Mouse (Mus musculus) right cerebral cortex, adult 18-20 months (tissue): ENCODE measurements at regions not wholly inside any gene's neighbourhood (a gene's known extent, or its start where the extent isn't known, plus 50 kb on each side); places are given as distances from the start of the nearest gene placed in this dataset.
A peak's percentile ranks its signal among the peaks of the same experiment; 100 is the strongest.
"Not testable (repeated sequence)": the region's sequence is repeated elsewhere in the genome, so short reads cannot be mapped to it uniquely, and the experiment has no call there.

Experiments used
- DNase-seq: peaks from one replicate; pipeline ENCODE4 v3.0.0; 2022; ENCODE audit warnings: mixed read lengths

DNA sequence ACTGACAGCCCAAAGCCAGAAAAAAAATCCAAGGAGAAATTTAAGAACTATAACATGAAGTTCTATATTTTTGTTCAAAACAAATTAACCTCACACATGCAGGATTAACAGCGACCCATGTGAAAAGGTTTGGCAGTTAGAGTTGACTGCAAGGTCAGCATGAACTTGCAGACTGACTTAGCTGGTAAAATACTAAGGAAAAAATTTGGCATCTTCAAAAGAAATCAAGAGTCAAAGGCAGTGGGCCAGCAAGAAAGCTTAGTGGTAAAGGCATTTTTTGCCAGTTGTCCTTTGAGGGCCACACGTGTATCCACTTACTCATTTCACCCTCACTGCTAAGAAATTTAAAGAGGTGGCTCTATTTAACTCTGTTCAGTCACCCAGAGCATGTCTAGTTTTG, 440.2 kb upstream of the Hsf2 start:
- no peak for DNase-seq

DNA sequence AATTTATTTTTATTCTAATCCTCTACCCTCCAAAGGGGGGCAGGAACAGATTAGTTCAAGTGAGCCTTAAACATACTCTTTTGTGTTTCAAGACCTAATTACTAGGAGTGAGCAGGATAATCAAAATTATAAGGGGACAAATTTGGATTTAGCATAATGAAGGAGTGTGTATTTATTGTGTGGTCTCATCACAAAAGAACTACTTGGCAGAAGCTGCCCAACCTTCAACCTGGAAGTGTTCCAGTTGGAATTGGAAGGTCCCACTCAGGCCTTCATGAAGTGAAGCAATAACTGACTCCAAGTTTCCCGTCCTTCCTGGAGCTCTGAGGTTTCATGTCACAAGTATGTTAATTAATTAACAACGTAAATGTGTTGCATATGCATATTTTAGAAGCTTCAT, 439.3 kb upstream of the Hsf2 start:
- no peak for DNase-seq

DNA sequence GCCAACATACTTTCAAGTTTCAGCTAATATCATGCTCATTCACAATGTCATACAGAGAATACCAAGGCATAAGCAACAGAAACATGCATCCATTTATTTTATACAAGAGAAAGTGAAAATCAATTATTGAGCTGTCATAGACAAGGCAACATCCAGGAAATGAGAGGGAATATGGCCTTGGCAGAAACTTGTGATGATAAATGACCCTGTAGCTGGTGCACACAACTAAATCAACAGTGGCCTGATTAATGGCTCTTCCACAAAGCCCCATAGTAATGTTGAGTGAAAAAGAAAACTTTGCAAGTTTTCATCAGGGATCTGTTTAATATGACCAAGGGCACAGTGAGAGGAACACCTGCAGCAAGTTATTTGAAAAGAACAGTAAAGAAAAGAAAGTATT, 438.5 kb upstream of the Hsf2 start:
- no peak for DNase-seq

DNA sequence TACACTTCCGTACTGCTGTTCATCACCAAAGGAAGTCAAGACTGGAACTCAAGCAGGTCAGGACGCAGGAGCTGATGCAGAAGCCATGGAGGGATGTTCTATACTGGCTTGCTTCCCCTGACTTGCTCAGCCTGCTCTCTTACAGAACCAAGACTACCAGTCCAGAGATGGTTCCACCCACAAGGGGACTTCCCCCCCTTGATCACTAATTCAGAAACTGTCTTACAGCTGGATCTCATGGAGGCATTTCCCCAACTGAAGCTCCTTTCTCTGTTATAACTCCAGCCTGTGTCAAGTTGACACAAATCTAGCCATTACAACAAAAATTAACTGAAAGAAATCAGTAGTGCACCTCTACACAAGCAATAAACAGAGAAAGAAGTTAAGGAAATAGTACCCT, 432.8 kb upstream of the Hsf2 start:
- DNase-seq: not testable (repeated sequence)

DNA sequence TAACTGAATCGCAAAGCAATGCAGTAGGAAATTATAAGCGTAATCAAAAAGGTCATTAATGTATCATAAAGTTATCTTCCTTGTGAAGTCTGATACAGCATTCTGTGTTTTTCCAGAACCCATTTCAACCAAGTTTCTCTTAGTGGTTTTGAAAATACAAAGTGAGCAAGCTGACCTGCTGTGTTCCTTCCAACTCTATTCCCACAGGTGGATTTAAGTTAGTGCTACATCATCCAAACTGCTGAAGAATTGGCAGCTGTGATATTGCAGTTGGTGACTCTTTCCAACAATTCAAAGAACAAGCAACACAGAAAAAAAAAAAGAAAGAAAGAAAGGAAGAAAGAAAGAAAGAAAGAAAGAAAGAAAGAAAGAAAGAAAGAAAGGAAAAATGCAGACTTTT, 396.1 kb upstream of the Hsf2 start:
- no peak for DNase-seq

DNA sequence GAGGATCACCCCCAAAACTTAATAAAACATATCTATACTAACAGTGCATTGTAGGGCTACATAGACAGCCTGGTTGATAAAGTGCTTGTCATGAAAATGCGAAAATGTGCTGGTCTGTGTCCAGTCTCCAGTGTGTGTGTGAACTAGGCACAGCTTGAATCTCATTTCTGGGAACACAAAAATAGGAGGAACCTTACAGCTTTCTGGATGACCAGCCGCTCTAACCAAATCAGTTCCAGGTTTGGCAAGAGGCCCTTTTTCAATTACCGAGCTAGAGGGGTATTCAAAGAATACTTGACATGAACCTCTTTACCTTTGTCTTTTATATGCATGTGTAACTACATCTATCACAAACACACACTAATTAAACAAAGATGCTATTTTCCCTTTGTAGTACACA, 390.3 kb upstream of the Hsf2 start:
- DNase-seq: no peak

DNA sequence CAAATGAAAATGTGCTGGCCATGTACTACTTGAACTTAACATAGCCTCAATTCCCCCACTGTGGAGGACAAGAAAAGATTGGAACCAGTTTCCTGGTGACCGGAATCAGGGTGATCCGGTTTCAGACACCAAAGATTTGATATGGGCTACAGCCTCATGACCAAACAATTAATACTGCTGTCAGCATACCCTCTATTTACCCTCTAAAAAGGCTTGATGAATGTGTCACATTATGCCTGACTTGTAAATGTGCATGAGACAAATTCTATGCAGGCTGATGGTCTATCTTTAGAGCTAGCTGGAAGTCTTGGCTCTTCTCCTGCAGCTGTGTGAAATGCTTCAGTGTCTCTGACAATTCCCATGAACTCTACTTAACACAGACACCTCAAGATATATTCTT, 372.8 kb upstream of the Hsf2 start:
- no peak for DNase-seq

DNA sequence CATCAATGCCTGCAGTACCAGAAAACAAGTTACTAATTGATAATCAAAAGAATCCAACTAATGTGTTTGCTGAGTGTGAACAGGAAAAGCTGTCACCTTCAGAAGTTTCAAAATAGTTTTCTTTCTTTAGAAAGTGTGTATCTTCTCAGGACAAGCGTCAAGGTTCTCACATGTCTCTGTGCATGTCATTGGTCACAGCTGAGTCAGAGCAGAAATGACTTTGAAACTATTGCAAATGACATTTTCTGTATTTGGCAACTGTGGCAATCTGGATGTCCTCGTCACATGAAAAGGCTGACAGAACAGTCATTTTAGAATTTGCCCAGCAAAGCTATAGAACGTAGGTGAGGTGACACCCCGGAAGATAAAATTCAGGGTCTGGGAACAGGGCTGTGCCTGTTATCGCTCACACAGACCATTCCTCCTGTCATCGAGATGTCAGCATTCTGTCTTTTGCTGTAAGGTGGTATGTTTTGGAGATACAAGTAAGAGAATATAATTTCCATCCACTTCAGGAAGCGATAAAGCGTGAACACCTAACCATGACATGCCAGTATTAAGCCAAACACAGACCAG, 371.4 kb upstream of the Hsf2 start:
- DNase-seq: no peak

DNA sequence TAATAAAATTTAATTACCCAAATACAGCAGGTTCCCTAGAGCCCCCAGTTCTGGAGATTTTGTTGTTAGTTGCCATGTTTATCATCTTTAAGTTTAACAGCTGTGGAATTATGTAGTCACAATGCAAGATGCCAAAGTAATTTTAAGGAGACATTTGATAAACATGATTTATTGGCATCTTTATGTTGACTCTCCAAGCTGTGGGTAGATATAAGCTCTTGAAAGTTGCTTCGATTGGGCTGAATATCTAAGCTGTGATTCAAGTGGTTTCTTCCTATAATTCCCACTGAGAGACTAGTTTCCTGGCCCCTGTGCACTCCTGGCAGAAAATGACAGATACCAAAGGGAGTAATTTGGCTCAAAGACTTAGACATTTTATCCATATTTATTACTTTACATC, 364.7 kb upstream of the Hsf2 start:
- DNase-seq: no peak

DNA sequence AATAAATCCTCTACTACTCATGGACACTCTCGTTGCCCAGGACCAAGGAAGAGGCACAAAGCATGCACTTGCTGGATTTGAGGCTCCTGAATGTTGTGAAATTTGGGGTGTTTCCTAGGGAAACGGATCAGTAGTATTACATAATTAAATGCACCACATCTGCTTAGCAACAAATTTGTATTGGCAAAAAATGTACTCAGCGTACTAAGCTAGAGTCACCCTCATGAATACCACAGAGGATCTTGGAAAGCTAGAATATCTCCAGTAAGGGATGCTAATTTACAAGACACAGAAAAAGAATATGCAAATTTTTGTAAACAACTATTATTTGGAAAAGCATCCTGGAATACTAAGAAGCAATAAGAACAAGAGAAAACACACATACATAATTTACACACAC, 359.0 kb upstream of the Hsf2 start:
- no peak for DNase-seq

DNA sequence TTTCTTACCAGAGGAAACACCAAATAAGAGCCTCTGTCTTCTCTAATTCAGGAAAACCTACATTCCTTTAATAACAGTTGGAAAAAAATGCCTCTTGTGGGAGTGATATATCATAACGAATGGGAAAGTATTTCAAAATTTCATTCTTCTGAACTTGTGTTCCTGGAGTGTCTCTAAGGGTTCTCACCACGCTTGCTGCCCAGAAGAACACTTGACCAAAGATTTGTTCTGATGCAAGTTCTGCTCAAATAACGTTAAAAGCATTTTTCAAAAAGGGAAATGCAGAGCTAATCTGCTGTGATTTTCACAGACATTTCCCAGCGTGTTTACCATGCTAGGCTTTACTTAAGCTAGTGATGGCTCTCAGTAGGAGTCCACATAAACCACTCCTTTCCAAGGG, 329.8 kb upstream of the Hsf2 start:
- DNase-seq: no peak

DNA sequence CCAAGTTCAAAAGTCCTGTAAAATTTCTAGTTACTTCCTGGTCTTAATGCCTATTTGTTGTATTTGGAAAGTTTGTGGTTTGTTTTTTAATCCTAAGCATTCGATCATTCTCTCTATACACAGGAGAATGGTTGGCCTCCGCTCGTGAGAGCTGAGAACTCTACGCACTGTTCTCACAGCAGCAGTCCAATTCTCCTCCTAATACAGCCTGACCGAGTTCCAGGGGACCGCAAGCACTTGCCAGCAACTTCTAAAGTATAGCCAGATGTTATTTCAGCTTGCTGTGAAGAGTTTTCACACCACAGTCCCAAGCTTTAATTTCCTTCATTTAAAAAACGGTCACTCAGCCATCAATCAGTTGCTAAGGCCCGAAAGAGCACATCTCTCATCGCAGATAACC, 329.3 kb upstream of the Hsf2 start:
- DNase-seq: no peak

DNA sequence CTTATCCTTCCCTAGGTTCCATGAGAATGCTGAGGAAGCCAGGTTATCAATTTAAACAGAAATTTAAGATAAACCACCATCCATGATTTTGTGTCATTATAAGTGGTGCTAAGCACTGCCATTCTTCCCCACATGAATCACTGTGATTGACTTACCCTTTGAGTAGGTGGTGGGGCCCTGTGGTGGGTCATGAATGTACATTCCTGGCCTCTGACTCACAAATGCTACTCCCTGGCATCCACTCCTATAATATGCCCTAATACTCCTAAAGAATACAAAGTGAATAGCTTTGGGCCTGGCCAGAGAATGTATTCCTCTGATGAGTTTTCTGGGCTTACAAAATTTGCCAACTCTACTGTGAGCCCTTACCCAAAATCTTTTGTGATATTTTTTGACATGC, 325.6 kb upstream of the Hsf2 start:
- no peak for DNase-seq

DNA sequence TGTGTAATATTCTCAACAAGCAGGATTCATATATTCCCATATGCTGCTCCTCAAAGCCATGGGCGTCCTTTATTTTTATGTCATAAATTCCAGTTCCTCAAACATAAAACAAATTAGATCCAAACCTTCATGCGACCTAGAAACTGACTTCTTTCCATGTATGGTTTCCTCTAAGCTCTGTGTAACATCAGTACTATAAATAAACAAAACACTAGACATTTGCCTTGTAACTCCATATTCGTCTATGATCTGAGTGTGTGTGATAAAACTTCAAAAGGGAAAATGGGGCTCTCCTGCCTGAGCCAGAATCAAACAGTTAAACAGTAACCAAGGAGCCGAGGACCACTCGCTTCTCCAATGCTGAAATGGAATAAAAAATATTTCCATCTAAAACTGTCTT, 322.8 kb upstream of the Hsf2 start:
- no peak for DNase-seq

DNA sequence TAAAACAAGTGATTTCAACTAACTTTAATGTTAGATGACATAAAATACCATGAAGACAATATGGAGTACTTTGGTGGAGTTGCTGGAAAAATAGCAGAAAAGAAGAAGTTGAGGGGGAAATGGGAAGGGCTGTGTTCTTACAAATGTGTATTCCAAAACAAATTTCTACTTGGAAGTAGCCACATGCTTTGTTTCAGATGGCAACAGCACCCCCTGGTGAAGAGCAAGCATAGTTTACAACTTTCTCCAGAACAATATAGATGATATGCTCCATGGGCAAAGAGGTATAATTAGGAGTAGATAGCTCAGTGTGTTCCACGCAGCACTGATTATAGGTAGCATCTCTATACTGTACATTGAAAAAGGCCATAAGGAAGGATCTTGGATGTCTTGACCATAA, 302.6 kb upstream of the Hsf2 start:
- DNase-seq: peak; percentile 48

DNA sequence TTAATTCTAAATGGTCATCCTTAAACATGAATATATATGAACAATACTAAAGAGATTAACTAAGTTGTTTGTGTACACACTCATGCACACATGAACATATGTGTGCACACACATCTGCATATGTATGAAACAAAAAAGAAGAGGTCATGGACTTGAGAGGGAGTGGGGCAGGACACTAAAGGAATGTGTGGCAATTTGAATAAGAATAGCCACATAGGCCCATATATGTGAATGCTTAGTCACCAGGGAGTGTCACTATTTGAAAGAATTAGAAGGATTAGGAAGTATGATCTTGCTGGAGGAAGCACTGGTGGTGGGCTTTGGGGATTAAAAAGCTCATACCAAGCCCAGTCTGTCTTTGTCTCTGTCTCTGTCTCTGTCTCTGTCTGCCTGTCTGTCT, 275.5 kb upstream of the Hsf2 start:
- DNase-seq: no peak

DNA sequence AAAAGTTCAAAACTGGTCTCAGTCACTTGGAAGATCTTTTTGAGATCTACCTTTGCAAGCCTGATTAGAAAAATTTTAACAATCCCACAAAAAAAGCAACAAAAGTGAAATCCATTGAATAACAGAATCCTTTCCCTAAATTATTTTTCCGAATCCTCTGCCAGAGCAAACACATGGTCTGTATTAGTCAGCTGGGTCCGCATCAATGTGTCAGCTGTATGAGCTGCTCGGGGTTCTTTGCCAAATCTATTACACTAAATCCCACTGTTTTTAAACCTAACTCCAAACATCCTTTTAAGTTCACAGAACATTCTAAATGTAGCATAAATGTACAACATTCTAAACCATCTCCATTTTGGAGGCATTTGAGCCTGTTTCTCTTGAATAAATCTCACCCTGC, 255.1 kb upstream of the Hsf2 start:
- DNase-seq: peak; percentile 1

DNA sequence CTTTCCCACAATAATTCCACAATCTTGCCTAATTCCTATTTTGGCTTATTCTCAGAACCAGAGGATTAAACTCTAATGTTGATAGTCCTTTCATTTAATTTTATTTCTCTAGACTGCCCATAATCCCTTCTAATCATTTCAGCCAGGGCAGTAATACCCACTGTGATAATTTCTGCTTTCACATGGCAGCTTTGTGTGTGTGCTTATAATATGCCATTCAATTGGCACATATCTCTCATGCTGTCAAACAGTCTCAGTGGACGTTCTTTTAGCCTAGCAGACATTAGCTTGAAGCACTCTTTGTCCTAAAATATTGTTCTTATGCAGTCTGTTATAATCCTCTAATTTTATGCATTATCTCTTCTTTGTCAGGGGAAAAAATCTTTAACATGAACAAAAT, 205.0 kb upstream of the Hsf2 start:
- DNase-seq: no peak

DNA sequence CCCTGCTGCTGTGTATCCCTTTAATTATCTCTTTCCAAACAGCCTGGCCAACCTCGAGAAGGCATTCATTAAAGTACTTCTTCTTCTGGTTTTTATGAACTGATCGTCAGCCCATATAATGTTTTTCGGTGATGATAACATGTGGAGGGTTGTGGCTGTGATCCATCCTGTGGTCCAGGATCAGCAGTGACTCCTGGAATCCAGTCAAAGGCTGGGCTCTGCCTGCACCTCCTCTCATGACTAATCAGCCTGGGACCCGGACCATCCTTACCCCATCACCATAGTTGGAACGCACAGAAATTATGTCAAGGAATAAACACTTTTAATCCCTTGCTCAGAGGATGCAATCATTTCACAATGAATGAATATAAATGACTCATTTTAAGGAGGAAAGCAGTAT, 203.3 kb upstream of the Hsf2 start:
- DNase-seq: no peak

DNA sequence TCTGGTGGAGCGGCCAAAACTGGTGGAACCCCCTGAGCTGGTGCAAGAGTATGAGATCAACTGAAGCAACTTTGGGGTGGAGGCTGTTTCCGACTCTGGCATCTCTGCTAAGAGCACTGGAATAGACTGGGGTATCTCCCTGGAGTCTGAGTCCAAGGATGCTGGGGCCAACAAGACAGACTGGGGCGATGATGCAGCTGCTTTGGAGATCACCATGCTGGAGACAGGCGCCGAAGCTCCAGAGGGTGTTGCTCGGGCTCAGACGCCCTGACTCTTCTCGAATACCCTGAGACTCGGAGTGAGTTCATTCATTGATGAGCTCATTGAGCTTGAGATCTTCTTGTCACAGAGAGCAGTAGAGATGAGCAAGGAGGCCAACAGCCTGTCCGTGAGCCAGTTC, 194.6 kb upstream of the Hsf2 start:
- DNase-seq: no peak

DNA sequence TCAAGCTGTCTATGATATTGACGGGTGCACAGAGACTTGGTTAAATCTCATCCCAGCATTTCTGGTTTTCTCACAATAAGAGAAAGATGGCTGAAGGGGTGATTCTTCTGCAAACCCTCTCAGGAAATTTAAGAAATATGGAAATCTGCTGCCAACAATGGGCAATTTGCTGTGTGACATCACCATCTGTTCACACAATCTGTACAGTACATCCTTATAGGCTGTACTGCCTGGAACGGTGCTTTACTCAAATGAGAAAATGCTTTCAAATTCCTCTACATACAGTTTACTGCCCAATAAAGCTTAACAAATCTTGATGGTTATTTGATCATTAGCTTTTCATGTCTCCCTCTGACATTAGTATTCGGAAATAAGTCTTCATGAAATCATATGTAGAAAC, 172.4 kb upstream of the Hsf2 start:
- DNase-seq: no peak

DNA sequence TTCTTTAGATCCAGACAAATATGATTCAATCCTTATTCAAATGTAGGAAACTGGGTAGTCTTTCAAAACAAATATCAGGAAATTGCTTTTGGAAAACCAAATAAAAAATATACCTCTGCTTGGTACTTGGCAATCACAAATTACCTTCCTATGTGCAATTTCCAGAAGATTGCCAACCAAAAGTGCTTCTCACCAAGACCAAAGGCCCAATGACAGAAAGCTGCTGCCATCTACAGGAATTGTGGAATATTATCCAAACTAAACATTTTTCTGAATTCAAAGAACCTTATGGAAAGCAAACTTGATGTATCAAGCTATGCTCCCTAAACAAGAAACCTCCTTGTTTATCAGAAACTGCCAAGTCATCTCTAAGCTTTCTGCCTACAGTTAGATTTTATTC, 169.1 kb upstream of the Hsf2 start:
- peak; percentile 2 for DNase-seq

DNA sequence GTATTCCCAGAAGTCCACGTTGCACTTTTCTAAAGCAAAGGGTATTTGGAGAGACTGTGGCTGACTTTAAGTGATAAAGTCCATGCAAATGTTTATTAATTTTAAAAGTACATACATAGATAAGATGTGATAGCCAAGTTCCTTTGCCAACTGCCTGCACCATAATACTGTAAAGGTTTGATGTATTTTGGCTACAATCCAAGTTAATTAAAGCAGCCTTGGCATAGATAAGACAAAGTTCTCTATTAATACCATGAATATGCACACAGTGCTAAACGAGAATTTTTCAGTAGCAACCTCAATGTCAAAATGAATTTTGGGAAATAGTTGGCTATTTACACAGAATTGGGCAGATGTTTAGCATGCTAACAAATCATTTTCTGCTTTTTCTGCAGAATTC, 167.0 kb upstream of the Hsf2 start:
- no peak for DNase-seq

DNA sequence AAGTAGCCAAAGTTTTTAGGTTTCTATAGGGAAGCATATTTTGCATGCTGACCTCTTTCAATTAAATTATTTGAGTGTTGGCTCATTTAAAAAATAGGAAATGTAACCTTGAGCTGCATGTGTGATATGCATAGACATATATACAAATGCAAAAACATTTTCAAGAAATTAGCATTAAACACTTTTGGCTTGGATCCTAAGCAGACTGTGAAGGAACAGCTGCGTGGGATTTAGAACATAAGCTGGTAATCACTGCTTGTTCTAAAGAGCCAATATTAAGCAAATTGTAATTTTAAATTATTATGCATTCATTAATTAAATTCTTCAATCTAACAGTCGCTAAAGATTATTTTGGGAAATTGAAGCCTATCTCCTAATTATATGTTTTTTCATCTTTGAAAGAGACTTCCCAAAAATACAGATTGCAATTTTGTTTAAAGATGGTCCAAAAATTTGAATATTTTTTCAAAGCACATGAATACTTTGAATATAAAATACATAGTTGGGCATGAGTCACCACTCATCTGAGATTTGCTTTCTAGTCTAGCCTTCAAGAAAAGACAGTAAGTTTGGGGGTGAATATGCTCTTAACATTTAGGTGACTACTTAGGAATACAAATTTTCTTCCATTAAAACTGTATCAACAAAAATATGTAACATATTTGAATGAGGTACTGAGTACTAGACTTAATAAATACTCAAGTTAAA, 163.3 kb upstream of the Hsf2 start:
- DNase-seq: peak; percentile 2

DNA sequence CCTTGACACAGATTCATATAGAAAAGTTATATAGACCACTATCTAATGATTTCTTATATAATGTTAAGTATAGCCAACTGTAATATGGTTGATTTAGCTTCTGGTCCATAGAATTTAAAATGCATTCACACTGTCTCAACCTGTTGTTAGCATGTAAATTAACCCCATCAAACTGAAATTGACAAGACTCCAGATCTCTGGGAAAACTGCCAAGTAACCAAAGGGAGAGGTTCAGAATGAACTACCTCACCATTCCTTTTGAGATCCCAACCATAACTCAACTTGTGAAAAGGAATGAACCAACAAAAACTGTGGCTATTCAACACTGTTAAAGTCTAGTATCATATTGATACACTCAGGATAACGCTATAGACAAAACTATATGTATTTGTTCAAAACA, 162.0 kb upstream of the Hsf2 start:
- DNase-seq: no peak
